Mouse (Mus musculus) G1E (cell line): ENCODE results near the gene Myo1d.

ENCODE experiments used
- CTCF ChIP-seq: IDR thresholded peaks from 2 replicates; pipeline ENCODE4 v1.5.1; 2012; ENCODE audit warnings: low read depth, low read length, inconsistent platforms, mixed read lengths
- GATA1 ChIP-seq: IDR thresholded peaks from 2 replicates; pipeline ENCODE4 v1.6.1; 2012; ENCODE audit warnings: borderline replicate concordance, low read length, inconsistent platforms, mixed read lengths
- GATA2 ChIP-seq: IDR thresholded peaks from 2 replicates; pipeline ENCODE4 v1.6.1; 2012; ENCODE audit warnings: low read depth, low read length, inconsistent platforms, borderline replicate concordance
- TAL1 ChIP-seq: conservative IDR thresholded peaks from 2 replicates; pipeline ENCODE4 v1.6.1; 2012; ENCODE audit warnings: low read depth, low read length, inconsistent platforms, mixed read lengths

DNA sequence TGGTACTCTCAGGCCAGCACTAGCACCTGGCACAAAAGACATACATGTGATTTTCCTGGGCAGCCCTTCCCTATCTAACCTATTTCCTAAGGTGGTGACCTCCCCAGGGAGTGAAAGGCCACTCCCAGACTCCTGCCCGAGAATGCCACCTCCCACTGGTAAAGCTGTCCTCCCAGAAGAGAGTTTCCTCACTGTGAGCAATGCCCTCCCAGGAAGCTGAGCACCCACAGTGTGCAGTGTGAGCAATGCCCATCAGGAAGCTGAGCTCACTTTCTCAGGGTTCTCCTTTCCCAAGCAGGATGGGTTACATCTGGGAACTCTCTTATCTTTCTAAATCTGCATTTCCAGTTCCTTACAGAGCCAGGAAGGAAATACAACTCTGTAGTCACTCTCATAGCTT lies 246.9 kb downstream of the Myo1d start:
- TF ChIP-seq CTCF (no peak), GATA1 (no peak), TAL1 (no peak), GATA2 (no peak)
